Mouse (Mus musculus): ENCODE measurements at regions not wholly inside any gene's neighbourhood (a gene's known extent, or its start where the extent isn't known, plus 50 kb on each side); places are given as distances from the start of the nearest gene placed in this dataset.
A peak's percentile ranks its signal among the peaks of the same experiment; 100 is the strongest.

GRCm38 (mm10) chr16:76827674-76828441, 185.6 kb upstream of the Usp25 start:
- no peak for DNase-seq

DNA sequence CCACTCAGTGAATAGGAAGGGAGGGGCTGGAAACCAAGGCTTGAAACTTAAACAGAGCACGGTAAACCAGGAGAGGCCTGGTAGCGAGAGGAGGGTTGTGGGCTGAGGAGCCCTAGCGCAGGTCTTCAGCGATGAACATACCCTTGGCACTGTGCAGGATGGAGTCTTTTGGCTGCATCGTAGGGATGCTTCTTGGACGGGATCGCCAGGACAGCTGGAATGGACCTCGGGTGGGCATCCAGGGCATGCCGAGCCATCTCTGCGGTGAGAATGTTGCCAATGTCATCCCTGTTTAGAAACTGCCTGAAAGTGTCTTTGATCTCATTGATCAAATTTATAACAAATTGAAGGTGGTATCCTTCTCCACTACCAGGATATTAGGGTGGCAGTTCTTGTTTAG, 192.2 kb upstream of the Usp25 start:
- no peak for DNase-seq

DNA sequence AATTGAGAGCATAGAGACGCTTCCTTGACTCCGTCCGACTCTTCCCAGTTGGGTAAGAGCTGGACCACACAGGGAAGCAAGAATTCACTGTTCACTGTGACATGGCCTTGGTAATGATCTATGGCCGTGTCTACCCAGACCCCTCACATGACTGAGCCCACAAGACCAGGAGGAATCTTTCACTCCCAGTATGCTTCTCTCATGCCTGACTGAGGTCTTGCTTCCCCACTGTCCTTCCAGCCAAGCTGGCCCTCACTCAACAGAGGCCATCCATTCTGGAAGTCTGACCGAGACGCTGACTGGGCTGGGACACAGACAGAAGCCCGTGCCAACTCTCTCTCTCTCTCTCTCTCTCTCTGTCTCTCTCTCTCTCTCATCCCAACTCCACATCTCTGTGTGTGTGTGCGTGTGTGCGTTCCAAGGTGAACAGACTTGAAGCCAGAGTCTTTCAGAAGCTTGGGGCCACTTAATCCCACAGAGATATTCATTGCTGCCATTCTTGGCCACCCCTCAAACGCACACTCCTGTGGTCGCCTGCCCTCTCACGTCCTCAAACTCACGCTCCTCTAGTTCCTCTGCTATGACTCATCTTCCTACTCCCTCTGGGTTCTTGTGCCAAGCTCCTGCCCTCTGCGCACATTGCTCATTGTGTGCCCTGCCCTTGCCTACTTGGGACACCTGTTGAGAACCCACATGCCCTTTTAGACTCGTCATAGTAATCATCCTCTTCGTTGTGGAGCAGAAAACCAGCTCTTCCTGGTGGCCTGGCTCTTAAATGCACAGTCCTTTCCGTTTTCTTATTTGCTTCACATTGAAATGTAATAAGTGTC, 197.2 kb upstream of the Usp25 start:
- DNase-seq = no peak

DNA sequence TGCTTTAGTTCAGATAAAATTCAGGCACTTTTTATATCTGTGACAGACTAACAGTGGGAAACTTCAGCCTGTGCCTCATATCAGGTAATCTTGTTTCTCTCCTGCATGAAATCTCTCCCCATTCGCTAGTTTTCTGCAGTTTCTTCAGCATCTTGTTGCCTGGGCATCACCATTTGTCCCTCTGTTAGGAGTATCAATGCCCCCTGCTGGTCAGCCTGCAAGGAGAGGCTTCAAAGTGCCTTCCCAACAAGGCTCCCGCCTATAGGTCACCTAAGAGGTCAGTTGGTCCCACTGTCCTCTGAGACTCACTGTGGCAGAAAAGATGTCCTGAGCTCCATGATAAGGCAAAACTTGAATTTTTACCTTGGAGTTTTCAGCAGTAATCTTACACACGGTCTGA, 209.8 kb upstream of the Usp25 start:
- peak; percentile 47 to 52 for DNase-seq

DNA sequence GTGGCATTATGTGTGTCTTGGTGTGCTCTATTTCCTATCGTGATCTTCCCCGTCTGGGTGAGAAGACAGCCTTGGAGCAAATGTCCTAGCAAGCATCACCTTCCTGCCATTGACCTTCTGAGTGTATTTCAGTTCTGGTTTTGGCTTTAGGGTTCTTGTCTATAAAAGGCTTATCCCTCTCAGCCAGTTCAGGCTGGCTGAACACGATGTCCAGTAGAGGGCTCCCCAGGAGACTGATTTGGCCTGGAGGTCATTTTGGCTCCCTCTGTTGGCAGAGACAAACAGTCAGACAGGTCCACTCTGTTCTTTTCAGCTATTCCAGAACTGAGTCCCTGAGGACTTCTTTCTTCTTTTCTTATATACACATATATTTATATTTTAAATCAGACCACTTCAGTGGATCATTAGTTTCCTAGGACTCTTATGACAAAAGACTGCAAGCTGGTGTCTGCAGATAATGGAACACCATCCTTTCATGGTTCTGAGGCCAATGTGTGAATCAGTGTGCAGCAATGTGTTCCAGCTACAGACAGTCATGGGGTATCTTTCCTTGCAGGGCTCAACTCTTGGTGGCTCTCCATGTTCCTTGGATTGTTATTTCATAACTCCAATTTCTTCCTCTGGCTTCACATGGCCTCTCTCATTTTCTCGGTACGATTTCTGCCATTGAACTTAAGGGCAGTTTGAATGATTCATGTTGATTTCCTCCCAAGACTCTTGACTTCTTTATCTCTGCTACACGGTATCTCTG, 226.9 kb upstream of the Usp25 start:
- DNase-seq = peak; percentile 20 to 28

- no peak for DNase-seq
These were observed 230.8 kb upstream of the Usp25 start for GRCm38 (mm10) chr16:76782656-76783055.

- no peak for DNase-seq
These were observed 237.7 kb upstream of the Usp25 start for GRCm38 (mm10) chr16:76775790-76776189.

DNA sequence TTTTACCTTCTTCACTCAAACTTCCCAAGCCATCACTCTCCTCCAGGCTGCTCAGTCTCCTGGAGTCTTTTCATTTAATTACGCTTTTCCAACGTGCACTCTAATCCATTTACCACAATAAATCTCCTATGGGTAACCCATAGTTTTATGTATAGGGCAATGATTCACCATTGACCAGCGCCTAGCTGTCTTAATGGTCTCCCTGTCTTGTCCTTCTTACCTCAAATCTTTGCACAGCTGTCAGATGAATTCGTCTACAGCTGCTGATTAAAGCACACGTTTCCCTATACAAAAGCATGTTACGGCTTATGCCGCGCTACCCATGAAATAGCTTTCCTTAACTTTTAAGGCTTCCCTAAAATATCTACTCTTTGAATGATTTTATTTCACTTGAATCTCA, 239.5 kb upstream of the Usp25 start:
- DNase-seq = no peak

- DNase-seq = no peak
These were observed 240.0 kb upstream of the Usp25 start for GRCm38 (mm10) chr16:76773466-76773865.

DNA sequence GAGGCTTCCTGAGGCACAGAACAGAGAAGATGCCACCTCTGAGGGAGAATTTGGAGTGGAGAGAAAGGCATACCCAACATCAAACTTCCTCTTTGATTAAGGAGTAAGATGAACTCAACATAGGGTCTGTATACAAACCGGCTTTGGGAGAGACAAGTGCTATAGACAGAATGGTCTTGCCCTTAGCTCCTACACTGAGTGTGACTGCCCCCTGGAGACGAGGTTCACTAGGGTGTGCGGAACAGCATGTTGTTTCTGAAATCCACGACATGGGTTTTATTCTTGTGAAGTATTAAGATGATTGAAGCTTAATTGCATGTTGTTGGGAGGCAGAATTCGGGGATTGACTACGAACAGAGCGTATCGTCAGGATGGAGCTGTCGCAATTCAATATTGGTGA, 244.9 kb upstream of the Usp25 start:
- peak; percentile 67 to 71 for DNase-seq

DNA sequence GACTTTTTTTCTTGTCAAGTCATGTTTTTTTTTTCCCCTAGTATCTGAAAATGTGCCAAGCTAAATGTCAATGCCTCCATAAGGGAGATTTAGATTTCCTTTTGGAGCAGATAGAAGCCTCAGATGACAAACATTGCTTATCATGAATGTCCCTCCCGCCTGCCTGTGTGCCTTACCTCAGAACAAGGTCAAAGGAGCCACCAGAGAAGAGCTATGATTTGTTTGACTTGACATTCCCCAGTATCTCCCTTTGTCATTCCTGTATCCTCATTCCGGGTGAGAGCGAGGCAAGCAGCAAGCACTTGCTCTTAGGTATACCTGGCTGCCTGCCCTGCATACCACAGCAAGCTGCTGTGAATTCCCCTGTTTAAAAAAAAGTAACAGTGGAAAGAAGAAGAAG, 246.9 kb upstream of the Usp25 start:
- no peak for DNase-seq

DNA sequence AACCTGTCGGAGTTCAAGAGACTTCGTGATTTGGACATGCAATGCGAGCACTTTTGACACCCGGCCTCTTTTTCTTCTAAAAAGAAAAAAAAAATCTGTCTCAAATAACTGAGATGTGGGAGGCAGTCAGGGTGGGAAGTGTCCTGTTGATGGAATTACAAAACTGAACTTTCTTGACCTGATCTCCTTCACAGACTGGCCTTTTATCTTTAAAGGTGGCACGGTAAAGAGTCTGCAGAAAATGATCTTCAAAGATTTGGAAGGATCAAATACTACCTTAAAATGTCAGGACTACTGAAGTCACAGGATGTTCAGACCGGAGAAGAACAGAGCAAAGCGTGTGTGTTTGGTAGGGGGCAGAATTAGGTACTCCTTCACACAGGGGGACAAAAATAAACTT, 248.0 kb upstream of the Usp25 start:
- DNase-seq = no peak

DNA sequence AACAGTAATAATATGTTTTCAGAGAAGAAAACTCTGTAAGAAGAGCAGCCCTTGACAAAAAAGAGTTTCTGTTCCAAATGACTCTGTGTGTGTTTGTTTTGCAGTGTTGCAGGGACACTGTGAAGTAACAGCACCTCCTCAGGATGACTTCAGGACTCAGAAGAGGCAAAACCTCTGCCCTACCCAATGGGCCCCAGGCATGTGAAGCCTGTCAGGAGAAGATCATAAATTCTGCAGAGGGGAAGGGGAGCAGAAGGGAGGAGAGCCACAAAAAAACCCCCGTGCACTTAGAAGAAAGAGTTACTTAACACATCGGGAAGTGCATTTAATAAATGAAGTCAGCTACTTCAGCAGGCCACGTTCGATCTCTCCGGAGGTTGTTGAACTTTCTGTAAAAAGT, 248.5 kb upstream of the Usp25 start:
- DNase-seq = no peak

DNA sequence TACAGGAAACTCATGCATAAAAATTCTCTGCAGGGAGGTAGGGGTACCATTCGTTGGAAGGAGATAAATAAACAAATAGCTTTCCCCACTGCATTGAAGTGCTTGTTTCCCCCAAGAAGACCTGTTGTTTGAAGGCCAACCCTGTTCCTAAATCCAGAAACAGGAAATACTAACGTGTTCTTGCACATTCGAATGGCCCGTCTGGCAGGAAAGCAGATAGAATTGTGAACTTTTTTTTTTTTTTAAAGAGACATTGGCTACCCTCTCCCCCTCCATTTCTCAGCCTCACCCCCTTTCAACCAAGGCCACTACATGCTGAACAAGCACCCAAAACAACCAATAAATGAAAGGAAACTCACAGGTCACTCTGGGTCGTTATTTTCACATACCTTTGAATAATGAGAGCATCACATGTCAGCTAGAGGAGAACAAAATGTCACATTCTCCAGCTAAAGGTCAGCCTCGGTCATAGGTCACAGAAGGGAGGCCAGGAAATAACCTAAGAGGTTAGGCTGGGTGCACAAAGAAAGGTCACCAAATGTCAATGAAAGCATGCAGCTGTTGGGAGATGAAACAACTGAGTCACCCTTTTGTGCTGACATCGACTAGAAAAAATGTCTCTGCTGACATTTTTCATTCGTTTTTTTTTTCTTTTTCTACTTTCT, 250.8 kb upstream of the Usp25 start:
- DNase-seq = no peak

DNA sequence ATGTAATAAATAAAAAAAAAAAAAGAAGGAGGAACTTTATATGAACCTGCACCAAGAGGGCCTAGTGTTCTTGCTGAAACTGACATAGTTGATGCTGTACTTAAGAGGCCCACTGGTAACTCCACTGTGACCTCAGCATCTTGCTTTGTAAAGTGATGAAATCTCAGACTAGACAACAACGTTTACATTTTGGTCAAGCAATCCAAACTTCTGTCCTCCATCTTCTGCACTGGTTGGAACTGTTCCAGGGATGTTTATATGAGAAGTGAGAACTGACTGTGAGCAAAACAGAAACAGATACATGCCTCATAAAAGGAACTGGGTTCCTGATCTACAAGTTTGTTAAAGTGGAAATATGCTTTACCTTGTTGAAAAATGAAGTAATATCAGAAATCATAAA, 251.7 kb upstream of the Usp25 start:
- no peak for DNase-seq

DNA sequence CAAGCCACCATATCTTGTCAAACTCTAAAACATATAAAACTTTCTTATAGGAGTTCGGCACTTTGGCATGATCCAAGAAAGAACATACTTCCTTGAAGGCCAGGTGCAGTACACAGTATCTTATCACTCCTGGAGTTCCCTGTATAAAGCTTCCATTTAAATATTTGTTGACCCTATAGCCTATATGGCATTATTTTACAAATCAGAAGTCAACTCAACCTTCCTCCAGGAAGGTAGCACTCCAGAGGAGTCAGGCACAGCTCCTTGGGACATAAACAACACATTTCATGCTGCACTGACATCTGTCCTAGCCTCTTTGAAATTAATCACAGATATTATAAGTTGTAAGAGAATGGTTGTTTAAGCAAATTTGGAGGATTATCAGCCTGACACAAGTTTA, 252.5 kb upstream of the Usp25 start:
- DNase-seq = no peak

DNA sequence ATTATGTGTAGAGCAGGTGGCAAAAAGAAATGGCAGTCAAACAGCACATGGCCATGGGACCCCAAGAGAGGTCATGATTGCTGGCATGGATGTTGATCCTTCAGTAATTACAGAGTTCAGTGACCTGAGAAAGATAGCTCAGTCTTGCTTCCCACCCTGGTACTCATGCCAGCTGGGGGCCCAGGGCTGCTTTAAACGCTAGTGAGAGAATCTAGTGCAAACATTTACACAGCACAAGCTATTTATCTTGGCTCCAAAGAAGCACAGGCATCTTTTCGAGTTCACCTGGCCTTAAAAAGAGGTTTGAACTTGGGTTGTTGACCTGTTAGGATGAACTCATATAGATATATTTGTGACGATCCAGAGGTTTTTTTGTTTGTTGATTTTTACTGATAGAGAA, 258.6 kb upstream of the Usp25 start:
- no peak for DNase-seq

- no peak for DNase-seq
These were observed 267.1 kb upstream of the Usp25 start for GRCm38 (mm10) chr16:76746385-76746784.

DNA sequence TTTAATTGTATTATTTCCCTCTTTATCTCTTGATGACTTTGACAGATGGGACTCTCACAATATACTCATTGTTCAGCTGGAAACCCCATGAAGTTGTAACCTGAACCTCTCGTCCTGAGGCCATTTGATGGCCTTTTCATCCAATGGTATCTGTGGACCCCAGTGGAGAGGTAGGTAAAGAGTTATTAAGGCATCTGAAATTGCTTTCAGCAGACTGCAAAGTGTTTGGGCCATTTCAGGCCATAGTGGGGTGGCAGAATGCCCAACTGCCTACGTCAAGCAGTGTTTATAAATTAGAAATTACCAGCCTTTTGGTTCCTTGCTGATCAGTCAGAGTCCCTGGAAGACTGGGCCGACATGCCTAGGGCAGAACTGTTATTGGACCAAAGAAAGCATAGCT, 272.4 kb upstream of the Usp25 start:
- no peak for DNase-seq

GRCm38 (mm10) chr16:76725991-76726390, 287.5 kb upstream of the Usp25 start:
- no peak for DNase-seq

DNA sequence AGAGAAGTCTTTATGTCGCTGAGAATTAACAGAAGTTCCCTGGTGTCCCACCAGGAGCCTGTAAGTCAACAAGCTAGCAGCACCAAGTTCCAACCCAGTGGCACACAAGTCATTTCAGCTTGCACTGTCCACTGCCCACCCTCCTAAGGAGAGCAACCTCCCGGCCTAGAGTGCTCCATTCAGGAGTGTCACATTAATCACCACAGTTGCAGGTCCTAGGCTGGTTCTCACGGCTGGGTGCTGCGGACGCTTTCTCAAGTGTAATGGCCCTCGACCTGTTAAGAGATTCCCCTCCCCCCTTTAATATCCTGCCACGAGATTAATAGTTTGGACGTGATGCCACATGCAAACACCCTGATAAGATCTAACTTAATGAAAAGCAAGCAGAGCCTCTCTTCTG, 288.2 kb upstream of the Usp25 start:
- no peak for DNase-seq

DNA sequence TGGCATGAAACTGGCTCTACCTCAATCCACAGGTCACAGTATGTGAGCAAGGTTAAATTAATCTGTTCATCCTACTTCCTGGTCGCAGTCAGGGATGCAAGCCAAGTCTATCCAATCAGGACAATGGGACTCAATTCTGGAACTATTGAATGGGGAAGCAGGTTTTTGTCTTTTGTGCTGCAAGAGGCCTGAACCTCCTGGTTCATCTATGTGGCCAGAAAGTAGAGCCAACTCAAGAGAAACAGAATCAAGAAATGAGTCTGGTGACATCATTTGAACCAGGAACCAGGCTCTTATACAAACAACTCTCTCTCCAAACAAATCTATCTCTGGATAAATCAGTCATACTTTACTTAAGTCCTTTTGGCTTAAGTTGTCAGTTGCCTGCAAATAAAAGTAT, 294.7 kb upstream of the Usp25 start:
- DNase-seq = no peak

DNA sequence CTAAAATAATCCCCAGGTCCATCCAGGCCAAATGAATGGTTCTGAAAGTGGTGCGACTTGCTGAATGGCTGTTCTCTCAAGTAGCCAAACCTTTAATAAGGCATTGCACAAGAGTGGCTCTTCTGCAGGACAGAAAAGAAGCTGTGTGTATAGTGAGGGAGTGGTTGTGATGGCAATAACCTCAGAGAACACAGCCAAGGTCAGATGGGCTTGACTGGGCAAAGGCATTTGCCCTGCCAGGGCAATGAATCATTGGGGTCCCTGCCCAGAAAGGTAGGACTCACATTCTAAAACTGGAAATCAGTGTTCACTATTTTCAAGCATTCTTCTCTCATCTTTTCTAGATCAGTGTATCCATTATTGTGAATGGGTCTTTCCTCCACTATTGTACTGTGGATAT, 295.4 kb upstream of the Usp25 start:
- no peak for DNase-seq

Measured in B cell, adult 2 months (primary cell).